Mouse (Mus musculus): Measurements from ENCODE around the gene Akain1. TPM values are rescaled to one million over a fixed set of nuclear protein-coding genes. Genes with fewer than 3 reads are reported as not detected.

The Akain1 gene
- polyA plus RNA-seq (2012): 0.03 TPM in 1 of 2 replicates, not detected in the other

GRCm38 (mm10) chr17:69438990-69439491, at the start of gene Akain1:
Akain1 (plus strand) TSS chr17:69439326.

Other genes with a start within 250 kb of the Akain1 start
- gene Zbtb14, start 56.3 kb upstream of the Akain1 start, polyA plus RNA-seq (2012): 2.3 and 2.5 TPM in 2 replicates

Data from megakaryocyte-erythroid progenitor cell, adult 5 weeks (primary cell).